Mouse (Mus musculus) CD4-positive, CD25-positive, alpha-beta regulatory T cell, adult 2 months (primary cell): ENCODE results near the gene Nme7.

Experiments used
- DNase-seq: peaks from one replicate; pipeline ENCODE4 v3.0.0-alpha.2; 2012; ENCODE audit warnings: low read depth, low spot score

The Nme7 gene

DNA sequence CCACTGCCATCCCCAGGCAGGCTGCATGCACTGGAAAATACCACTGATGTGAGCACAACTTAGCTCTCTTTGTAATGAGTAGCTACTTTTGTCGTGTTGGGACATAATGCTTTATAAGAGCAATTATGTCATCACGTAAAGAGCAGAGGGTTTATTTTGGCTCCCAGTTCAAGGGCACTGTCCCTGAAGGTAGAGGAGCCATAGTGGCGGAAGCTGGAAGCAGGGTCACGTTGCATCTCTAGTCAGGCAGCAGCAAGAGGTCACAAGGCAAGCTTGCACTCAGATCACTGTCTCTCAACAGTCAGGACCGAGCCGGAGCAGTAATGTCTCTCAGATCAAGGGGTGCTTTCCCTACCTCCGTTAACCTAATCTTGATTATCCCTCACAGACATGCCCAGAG, 123.9 kb downstream of the Nme7 start:
- no peak for DNase-seq

DNA sequence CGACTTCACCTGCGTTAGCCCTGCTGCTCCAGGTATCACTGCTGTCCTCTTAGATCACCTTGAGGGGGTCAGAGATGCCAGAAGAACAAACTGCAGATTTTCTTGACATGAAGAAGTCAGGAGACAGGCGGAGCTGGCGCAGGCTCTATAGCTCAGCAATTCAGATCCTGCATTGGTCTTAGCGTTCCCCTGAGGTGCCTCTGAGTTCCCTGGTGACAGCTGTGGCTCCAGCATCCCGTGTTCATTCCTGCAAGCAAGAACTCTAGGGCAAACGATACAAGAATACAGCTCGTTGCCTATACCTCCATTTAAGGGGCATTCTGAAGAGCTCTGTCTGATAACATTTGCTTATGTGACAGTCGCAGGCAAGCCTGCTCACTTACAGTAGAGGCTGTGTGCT, 124.7 kb downstream of the Nme7 start:
- DNase-seq: no peak

GRCm38 (mm10) chr1:164432649-164433048, 128.7 kb downstream of the Nme7 start:
- no peak for DNase-seq

DNA sequence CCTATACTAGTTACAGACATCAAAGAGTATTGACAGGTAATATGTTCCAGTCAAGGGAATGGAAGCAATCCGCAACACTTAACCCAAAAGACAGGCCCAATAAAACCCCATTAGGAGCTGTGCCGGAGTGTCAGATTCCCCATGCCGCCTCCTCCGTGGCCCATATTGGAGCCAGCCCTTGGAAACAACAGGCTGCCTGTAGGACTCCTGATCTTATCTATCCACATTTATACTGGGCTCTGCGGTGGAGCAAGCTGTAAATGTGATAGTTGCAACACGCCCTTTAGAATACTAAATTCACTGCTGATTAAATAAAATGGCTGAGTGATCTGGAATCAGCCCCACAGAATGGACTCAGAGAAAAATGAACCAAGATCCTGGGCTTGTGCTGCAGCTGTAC, 130.1 kb downstream of the Nme7 start:
- DNase-seq: no peak

DNA sequence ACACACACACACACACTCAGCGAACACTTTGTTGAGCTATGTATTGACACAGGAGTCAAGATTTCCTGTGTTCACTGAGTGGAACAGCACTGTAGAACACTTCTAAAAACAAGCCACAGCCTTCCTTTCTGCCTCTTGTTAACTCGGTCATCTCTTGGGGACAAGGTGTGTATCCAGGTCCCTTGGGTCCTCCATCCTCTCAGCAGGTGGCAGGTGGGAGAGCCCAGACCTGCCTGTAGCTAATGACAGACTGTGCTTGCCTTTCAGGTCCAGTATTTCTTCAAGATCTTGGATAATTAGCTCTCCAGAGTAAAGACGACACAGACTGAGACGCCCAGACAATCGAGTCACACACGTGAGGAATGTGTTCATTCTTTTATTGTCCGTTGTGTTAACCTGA, 132.8 kb downstream of the Nme7 start:
- no peak for DNase-seq

- DNase-seq: no peak
These were observed 136.3 kb downstream of the Nme7 start for GRCm38 (mm10) chr1:164440230-164440629.

GRCm38 (mm10) chr1:164440708-164441407, 136.9 kb downstream of the Nme7 start:
- no peak for DNase-seq

- no peak for DNase-seq
These were observed 137.6 kb downstream of the Nme7 start for GRCm38 (mm10) chr1:164441408-164441974.

DNA sequence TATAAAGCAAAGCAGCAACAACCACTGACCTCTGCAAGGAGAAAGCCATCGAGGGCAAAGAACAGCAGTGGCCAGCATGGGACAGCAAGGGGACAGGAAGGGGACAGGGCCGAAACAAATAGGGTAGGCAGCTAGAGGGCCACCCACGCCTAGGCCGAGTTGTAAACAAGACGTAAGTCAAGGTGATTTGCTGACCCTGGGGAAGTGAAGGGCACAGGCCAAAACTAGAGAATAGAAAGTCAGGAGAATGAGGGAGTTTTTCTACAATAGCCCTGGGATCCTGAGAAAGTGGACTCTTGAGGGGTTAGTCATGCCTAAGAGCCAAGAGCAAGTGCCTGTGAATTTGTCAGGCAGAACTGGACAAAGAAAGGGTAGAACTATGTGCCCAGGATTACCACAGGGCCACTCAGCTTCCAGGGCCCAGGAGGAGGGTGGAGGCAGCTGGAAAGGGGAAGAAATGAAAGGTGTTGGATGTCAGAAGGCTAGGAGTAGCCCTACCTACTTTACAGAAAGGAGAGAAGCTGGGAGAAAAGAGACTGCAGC, 141.8 kb downstream of the Nme7 start:
- DNase-seq: no peak

GRCm38 (mm10) chr1:164446535-164446934, 142.6 kb downstream of the Nme7 start:
- no peak for DNase-seq

DNA sequence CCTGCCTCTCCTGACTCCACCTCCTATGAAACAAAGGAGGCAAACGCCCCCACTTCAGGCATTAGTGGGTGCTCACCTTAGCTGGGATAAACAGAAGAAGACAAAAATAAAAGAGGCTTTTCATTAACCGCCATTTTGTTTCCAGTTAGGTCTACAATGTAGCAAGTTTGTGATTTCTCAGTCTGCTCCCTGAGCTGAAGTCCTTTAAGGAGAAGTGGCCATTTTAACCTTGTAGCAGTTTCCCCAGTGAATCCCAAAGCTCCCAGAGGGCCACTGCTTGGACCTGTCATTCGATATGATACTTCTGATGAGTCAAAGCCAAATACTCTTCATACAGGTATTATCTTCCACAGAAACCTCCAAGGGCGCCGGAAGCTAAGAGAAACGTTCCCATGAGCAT, 143.6 kb downstream of the Nme7 start:
- no peak for DNase-seq

- no peak for DNase-seq
These were observed 145.7 kb downstream of the Nme7 start for GRCm38 (mm10) chr1:164449626-164450025.

DNA sequence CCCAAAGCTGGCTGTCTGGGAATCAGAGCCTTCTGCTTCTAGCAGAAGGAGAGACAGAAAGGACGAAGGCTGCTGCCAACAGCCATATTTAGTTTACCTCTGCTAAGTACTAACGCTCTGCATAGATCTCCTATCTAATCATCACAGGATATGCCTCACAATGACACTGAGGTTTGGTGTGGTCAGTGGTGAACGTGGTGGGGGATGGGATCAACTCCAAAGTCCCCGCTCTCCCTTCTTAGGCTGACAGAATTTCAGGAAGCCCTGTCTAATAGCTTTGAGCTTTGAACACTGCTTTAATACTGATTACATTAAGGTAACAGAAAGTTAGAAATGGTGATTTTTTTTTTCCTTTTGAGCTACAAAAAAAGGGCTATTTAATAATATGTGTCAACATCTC, 146.3 kb downstream of the Nme7 start:
- no peak for DNase-seq

- no peak for DNase-seq
These were observed 146.7 kb downstream of the Nme7 start for GRCm38 (mm10) chr1:164450644-164451043.

DNA sequence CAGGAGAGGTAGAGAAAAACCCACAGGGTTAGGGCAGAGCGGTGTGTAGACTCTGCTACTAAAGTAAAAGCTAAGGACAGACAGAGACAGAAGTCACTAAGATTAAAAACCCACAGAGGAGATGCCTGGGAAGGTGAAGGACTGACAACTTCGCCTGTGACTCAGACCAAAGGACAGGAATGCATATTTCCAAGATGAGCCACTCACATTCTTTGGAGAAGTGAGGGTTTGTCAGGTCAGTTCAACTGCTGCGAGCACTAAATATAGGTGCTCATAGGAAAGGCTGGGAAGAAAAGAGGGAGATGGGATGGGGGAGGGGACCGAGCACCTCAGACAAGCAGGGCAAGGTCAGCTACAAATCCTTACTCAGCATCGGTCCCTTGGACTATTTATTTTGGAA, 147.4 kb downstream of the Nme7 start:
- DNase-seq: no peak

- no peak for DNase-seq
These were observed 148.7 kb downstream of the Nme7 start for GRCm38 (mm10) chr1:164452580-164452979.

DNA sequence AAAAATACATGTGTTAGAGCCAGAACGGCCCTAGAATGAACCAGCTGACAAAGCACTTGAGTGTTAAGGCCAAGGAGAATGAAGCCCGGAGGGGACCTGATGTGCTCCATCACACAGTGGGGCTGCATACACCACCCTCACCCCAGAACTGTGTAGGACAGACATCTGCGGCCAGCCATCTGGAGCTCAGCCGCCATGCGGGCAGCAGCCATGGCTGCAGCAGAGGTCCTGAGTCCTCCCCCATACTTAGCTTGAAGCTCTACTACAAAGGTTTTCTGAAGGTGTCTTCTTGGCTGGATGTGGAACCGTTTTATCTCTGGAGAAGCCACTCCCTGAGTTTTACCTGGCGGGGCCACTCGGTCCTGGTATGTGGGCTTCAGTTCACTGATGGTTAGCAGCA, 149.2 kb downstream of the Nme7 start:
- no peak for DNase-seq

DNA sequence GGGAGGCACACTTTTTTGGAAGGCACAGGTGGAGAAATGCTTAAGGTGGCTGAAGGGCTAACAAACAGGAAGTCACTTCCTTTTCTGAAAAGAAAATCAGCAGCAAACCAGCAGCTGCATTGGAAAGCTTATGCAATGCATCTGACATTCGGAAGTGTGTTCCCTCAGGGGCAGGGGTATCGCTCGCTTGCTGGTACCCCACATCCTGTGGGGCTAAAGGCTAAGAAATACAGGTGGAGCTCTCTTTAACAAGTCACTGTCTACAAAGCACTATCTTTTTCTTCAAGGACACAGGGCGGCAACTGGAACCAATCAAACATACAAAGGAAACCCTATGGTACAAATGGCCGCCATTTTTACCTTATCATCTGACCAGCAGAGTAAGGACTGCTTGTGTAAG, 149.8 kb downstream of the Nme7 start:
- peak; percentile 64 for DNase-seq

GRCm38 (mm10) chr1:164454747-164455400, 151.0 kb downstream of the Nme7 start:
- DNase-seq: peak; percentile 6

DNA sequence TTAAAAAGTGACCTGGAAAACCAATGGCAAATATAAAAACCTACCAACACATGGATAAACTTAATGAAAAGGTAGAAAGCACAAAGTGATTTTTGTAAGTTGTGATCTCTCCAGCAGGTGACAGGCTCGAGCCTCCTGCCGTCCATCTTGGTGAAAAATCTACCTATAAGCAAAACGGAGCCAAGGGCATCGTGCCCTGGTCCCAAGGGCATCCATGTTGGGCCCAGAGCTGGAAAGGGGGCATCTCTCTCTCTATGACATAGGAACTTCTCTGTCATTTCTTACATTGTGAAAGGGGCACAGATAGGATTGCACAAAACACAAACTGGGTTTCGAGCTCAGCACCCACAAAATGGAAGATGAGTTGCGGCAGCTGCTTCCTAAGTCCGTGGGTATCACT, 151.7 kb downstream of the Nme7 start:
- peak; percentile 56 for DNase-seq

DNA sequence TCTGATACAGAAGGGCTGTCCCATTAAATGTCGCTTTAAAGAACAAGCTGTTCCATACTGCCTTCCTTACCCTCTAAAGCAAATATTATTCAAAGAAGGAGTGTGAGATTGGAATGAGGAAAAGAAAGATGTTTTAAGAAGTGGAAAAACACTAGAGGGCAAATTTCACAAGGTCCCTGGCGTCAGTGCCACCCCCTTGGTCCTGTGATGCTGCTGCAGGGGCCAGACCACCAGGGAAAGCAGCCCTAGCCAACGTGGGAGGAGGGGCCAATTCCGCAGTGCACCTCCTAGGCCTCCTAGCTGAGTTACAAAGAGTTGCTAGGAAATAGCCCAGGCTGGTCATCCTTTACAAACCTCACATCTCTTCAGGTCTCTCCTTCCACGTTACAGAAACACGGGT, 152.1 kb downstream of the Nme7 start:
- peak; percentile 8 for DNase-seq

- DNase-seq: peak; percentile 41
These were observed 152.8 kb downstream of the Nme7 start for GRCm38 (mm10) chr1:164456731-164457130.
